ENCODE assay signal across 16 mouse cellular contexts in the genomic region with DNA sequence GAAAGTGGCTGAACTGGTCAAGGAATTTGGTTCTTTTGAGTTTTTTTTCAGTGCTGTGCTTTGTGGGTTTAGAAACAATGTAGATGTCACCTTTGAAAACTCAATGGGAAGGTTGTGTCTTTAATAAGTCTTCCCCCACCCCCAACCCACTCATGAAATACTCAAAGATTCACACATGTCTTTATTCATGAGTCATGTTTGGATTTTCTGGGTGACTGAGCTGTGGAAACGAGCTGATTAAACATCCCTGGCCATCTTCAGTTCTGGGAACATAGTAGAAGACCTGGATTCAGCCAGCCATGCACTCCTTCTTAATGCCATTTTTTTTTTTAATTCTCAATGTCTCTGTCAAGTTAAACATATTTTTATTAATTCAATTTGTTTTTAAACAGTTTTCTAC.
"Had no signal": no experiment of that assay in that cellular context is flagged by ENCODE, and none has a peak within 500 bp of the region (broad histone marks: within the 10 kb centered on the region; RNA-seq: fewer than 3 reads in every experiment).

No protein-coding gene starts in this region.

- H3K4me1 ChIP-seq: neural tube, embryonic 13.5 days; neural tube, embryonic 15.5 days; stomach, embryonic 15.5 days had no signal

- H3K4me2 ChIP-seq: neural tube, embryonic 13.5 days; neural tube, embryonic 15.5 days; stomach, embryonic 15.5 days had no signal

- H3K27ac ChIP-seq: neural tube, embryonic 13.5 days; neural tube, embryonic 15.5 days; stomach, embryonic 15.5 days; stomach, postnatal 0 days had no signal

- H3K27me3 ChIP-seq: neural tube, embryonic 13.5 days; neural tube, embryonic 15.5 days; stomach, embryonic 15.5 days had no signal

- H3K4me3 ChIP-seq: neural tube, embryonic 13.5 days; neural tube, embryonic 15.5 days; stomach, embryonic 15.5 days had no signal

- H3K36me3 ChIP-seq: neural tube, embryonic 13.5 days; neural tube, embryonic 15.5 days; stomach, embryonic 15.5 days had no signal

- H3K9ac ChIP-seq: neural tube, embryonic 13.5 days; neural tube, embryonic 15.5 days; stomach, embryonic 15.5 days had no signal

- DNase-seq: retina, postnatal 1 day; right cerebral cortex, adult 18-20 months; right cerebral cortex, postnatal 14 days; right cerebral cortex, postnatal 25 days; right cerebral cortex, postnatal 4 days; spleen, adult 18-20 months; thymus, adult 18-20 months; thymus, adult 2 months; thymus, postnatal 14 days; thymus, postnatal 25 days; thymus, postnatal 36 days; thymus, postnatal 4 days had no signal

- H3K9me3 ChIP-seq: neural tube, embryonic 13.5 days; neural tube, embryonic 15.5 days; stomach, embryonic 15.5 days had no signal
